Mouse (Mus musculus): ENCODE measurements around the gene Ctdspl2.

Gene Ctdspl2

GRCm38 (mm10) chr2:122059365-122060115 lies 103.7 kb downstream of the Ctdspl2 start:
- DNase-seq, result no peak

All from right cerebral cortex, postnatal 25 days (tissue).